Comparison of ENCODE assay signal across 8 mouse cellular contexts in genomic region chr9:15045084-15045669, GRCm38 (mm10). TPM values are rescaled to one million over a fixed set of nuclear protein-coding genes. Genes with fewer than 3 reads are reported as not detected.
DNase-seq lines count a peak whose midpoint lies in the region; ATAC-seq lines count a peak whose summit lies in the region.

Gene Panx1, minus strand, starts transcription at chr9:15045478.

- intact Hi-C loops in left cerebral cortex, postnatal 36 days (cut with DNase I) = no loop called here

- peak; percentile 84 for ATAC-seq in common myeloid progenitor, adult 5-6 weeks (replicated peaks; ENCODE audit: low read depth, poor library complexity, severe bottlenecking)
- ATAC-seq in inflammation-experienced regulatory T-cells, adult 6 months = peak; percentile 86

- peak; percentile 77 for DNase-seq in Muller cell, postnatal 12 days (ENCODE audit: inconsistent ontology term)
- DNase-seq in gastrocnemius, postnatal 25 days = peak; percentile 51
- DNase-seq in left cerebral cortex, postnatal 36 days (ENCODE audit: low spot score in 2 of 2) = peak; percentile 68 to 79
- DNase-seq in mesoderm, embryonic 11.5 days (ENCODE audit: low read depth, low spot score) = peak; percentile 91
- peak; percentile 54 for DNase-seq in right cerebral cortex, postnatal 36 days (ENCODE audit: low spot score in 2 of 2)
- DNase-seq in yolk sac, embryonic 10.5 days (ENCODE audit: low spot score) = peak; percentile 73

RNA-seq across cellular contexts. Expression of gene Panx1, which starts in this region (rescaled TPM):
- 17.0 and 18.2 TPM in 2 replicates for total RNA-seq in common myeloid progenitor, adult 5-6 weeks (2017)
- total RNA-seq in gastrocnemius, postnatal 25 days (2021) = 10 to 100 TPM; 36.8 to 41.0 TPM
- polyA plus RNA-seq in inflammation-experienced regulatory T-cells, adult 6 months (2017; shearing (Covaris generic)) = 10 to 100 TPM; 21.8 to 27.3 (median 22.6) TPM
- 10 to 100 TPM; 27.0 to 30.3 TPM for total RNA-seq in left cerebral cortex, postnatal 36 days (2021)

Comparison
In these comparisons a context has a peak if more than half of its experiments do, and no peak if none do; other contexts are left out.
1. Peak in every context shown above with its lines: DNase-seq and ATAC-seq.